Comparison of ENCODE assay signal across 18 mouse cellular contexts in the genomic region with DNA sequence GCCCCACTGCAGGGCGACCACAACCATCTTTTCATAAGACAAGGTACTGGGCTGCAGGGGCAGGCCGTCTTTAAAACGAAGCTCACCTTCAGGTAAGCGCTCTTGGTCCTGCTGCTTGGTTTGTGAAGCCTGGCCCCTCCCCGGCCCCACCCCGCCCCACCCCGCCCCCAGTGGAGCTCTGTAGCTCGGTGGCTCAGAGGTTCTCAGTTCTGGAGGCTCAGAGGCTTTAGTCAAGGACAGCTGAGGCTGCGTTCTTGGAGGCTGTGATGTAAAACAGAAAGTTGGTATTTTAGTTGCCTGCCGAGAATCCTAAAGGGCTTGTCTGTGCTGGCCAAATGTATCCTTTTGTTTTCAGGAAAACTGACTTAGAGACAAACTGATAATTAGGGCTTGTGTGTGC.
"Had no signal": no experiment of that assay in that cellular context is flagged by ENCODE, and none has a peak within 500 bp of the region (broad histone marks: within the 10 kb centered on the region; RNA-seq: fewer than 3 reads in every experiment).

No protein-coding gene starts in this region.

- H3K4me3 ChIP-seq: liver, embryonic 13.5 days; liver, embryonic 15.5 days; lung, embryonic 15.5 days; megakaryocyte, embryonic 14.5 days; midbrain, embryonic 13.5 days; midbrain, embryonic 15.5 days; neural tube, embryonic 13.5 days had no signal

- H3K27ac ChIP-seq: liver, embryonic 13.5 days; liver, embryonic 15.5 days; lung, embryonic 15.5 days; macrophage; midbrain, embryonic 13.5 days; midbrain, embryonic 15.5 days; neural tube, embryonic 13.5 days had no signal

- DNase-seq: liver, embryonic 13.5 days; liver, postnatal 0 days; lung, adult 2 months; lung, postnatal 14 days; lung, postnatal 36 days; right cerebral cortex, postnatal 25 days; right cerebral cortex, postnatal 4 days; spleen, adult 18-20 months; thymus, adult 2 months; thymus, postnatal 25 days; thymus, postnatal 4 days had no signal

- H3K4me1 ChIP-seq: liver, embryonic 13.5 days; liver, embryonic 15.5 days; lung, embryonic 15.5 days; midbrain, embryonic 13.5 days; midbrain, embryonic 15.5 days; neural tube, embryonic 13.5 days had no signal
